Mouse (Mus musculus) E14TG2a.4 (cell line): Measurements from ENCODE around the gene Phlda1.

Experiments
- H3K27me3 ChIP-seq: 2 replicates; pipeline ENCODE4 v1.6.1; 2014; ENCODE audit warnings: low read length, control low read depth; ENCODE audit not compliant: insufficient read depth
- H3K36me3 ChIP-seq: 2 replicates; pipeline ENCODE4 v1.6.1; 2014; ENCODE audit warnings: low read length, control low read depth; ENCODE audit not compliant: insufficient read depth
- H3K4me1 ChIP-seq: replicated peaks from 2 replicates; pipeline ENCODE4 v1.6.1; 2014; ENCODE audit warnings: low read depth, low read length, control low read depth
- H3K4me3 ChIP-seq: replicated peaks from 2 replicates; pipeline ENCODE4 v1.5.1; 2014; ENCODE audit warnings: mild to moderate bottlenecking, low read length
- H3K9me3 ChIP-seq: 2 replicates; pipeline ENCODE4 v1.6.1; 2014; ENCODE audit warnings: low read length, control low read depth
- CTCF ChIP-seq: conservative IDR thresholded peaks from 2 replicates; pipeline ENCODE4 v1.5.1; 2014; ENCODE audit warnings: low read length
- NANOG ChIP-seq: IDR thresholded peaks from 2 replicates; pipeline ENCODE4 v1.6.1; 2014; ENCODE audit warnings: borderline replicate concordance, low read length, mixed read lengths
- POU5F1 ChIP-seq: IDR thresholded peaks from 2 replicates; pipeline ENCODE4 v1.6.1; 2014; ENCODE audit warnings: low read length, borderline replicate concordance

Phlda1 gene

GRCm38 (mm10) chr10:111518350-111518749 is 12.3 kb downstream of the Phlda1 start:
- TF ChIP-seq NANOG, result no peak
- no peak for TF ChIP-seq POU5F1
- TF ChIP-seq CTCF, result no peak
- no peak overlapping the region for H3K4me3 ChIP-seq
- peaks cover 17% of the 10 kb centered on the region for H3K27me3 ChIP-seq
- no peaks in the 10 kb centered on the region for H3K36me3 ChIP-seq
- no peaks in the 10 kb centered on the region for H3K9me3 ChIP-seq
- H3K4me1 ChIP-seq, result peaks cover 19% of the 10 kb centered on the region

DNA sequence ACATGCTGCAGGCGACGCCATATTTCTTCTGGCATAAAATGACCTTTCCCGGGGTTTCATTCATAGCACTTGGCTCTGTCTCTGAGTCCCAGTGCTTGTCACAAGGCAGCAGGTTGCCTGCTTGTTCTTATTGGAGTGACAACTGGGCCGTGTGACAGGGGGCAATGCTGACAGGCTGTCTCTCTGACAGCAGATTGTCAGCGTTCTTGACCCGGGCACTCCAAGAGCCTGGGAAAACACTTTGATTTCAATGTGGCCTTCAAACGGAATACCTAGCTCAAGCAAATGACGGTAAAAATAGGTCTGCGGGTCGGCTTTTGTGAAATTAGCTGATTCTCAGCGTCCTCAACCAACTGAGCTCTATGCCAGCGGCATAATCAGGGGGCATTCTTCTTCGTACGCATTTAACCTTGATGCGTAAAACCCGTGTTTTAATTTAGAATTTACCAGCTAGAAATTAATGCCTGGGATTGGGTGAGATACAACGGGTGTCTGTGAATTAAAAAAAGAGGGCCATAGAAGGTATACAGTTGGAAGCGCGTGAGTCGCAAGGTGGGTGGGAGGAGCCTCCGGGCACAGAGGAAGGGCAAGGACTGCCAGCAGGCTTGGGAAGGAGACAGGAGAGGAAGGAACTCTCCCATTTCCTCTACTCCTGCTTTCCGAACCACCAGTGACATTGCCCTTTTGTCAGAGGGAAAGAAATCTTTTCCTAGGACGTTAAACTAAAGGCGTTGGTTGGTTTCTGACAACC is 13.7 kb downstream of the Phlda1 start:
- H3K4me1 ChIP-seq, result peaks cover 25% of the 10 kb centered on the region
- TF ChIP-seq NANOG (no peak), POU5F1 (no peak), CTCF (no peak)
- no peak overlapping the region for H3K4me3 ChIP-seq
- H3K9me3 ChIP-seq, result no peaks in the 10 kb centered on the region
- peaks cover 31% of the 10 kb centered on the region for H3K27me3 ChIP-seq
- H3K36me3 ChIP-seq, result no peaks in the 10 kb centered on the region

DNA sequence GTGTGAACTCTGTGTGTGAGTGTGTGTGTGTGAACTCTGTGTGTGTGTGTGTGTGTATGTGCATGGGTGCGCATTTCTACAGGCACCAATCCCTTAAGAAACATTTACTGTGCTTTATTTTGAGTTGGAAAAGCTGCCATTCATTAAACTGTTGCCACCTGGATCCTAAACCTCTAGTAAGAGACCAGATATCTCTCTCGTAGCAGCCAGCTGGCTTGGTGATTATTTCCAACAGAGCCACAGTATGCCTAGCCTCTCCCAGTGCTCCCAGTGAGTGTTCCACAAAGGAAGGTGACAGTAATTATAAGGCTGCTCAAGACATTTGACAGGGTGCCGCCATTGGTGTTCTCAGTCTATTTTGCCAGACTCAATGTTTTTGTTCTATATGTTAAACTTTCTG is 14.5 kb downstream of the Phlda1 start:
- Histone ChIP-seq H3K9me3 (no peaks in the 10 kb centered on the region), H3K4me3 (no peak overlapping the region), H3K27me3 (peaks cover 36% of the 10 kb centered on the region), H3K4me1 (peaks cover 20% of the 10 kb centered on the region), H3K36me3 (no peaks in the 10 kb centered on the region)
- TF ChIP-seq POU5F1, result no peak
- no peak for TF ChIP-seq CTCF
- TF ChIP-seq NANOG, result no peak

DNA sequence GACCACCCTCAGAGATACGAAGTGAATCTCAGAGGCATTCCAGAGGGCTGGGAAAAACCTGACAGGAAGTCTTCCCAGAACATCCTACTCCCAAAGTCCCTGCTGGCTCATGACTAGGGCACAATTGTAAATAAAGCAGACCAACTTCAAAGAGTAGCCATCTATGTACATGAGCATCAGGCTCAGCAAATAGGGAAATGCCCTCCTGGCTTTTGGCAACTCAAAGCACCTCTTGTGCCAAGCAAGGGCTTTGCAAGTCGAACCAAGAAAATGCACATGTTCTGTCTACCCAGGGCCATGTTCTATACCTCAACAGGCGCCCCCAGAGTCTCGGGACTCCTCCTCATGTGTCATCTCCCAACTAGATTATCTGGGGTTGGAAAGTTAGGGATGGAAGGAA is 15.6 kb downstream of the Phlda1 start:
- peaks cover 37% of the 10 kb centered on the region for H3K27me3 ChIP-seq
- H3K4me1 ChIP-seq, result peaks cover 17% of the 10 kb centered on the region
- H3K36me3 ChIP-seq, result no peaks in the 10 kb centered on the region
- TF ChIP-seq CTCF (no peak), NANOG (no peak), POU5F1 (no peak)
- no peak overlapping the region for H3K4me3 ChIP-seq
- no peaks in the 10 kb centered on the region for H3K9me3 ChIP-seq

DNA sequence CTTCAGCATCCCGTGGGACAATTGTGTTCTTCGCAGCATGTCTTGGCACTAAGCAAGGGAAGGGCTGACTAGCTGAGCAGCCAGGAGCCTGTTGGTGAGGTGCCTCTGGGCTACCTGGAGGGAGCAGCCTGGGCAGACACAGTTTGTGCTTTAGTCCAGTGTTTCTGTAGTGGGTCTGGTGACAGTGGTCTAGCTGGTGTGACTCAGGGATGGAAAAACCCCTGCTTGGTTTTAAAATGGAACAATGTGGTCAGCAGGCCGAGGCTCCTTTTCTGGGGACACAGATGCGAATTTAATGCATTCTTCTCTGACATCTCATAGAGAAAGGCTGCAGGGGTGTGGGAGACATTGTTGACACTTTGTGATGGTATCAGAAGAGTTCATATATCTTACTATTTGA is 16.1 kb downstream of the Phlda1 start:
- TF ChIP-seq CTCF, result no peak
- TF ChIP-seq NANOG, result no peak
- TF ChIP-seq POU5F1, result no peak
- peaks cover 31% of the 10 kb centered on the region for H3K27me3 ChIP-seq
- H3K4me3 ChIP-seq, result no peak overlapping the region
- no peaks in the 10 kb centered on the region for H3K9me3 ChIP-seq
- H3K4me1 ChIP-seq, result peaks cover 17% of the 10 kb centered on the region
- H3K36me3 ChIP-seq, result no peaks in the 10 kb centered on the region

DNA sequence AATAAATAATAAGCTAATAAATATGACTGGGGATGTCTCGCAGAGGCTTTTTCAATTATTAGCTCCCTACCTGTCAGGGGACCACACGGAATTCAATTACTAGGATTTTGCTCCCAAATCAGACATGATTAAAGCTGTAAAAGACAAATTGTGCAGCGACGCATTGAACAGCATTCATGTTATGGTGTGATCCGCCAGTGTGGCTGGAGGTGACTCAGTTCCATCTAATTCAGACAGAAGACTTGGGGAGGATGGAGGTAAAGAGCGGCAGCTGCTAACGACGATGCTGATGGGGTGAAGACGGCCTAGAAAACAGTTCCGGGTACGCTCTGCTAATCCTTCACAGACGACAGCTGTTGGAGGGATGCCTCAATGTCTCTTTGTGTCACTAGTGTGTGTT is 17.8 kb downstream of the Phlda1 start:
- Histone ChIP-seq H3K9me3 (no peaks in the 10 kb centered on the region), H3K27me3 (peaks cover 29% of the 10 kb centered on the region), H3K36me3 (no peaks in the 10 kb centered on the region), H3K4me1 (peaks cover 22% of the 10 kb centered on the region), H3K4me3 (no peak overlapping the region)
- no peak for TF ChIP-seq CTCF
- TF ChIP-seq POU5F1, result no peak
- TF ChIP-seq NANOG, result no peak

DNA sequence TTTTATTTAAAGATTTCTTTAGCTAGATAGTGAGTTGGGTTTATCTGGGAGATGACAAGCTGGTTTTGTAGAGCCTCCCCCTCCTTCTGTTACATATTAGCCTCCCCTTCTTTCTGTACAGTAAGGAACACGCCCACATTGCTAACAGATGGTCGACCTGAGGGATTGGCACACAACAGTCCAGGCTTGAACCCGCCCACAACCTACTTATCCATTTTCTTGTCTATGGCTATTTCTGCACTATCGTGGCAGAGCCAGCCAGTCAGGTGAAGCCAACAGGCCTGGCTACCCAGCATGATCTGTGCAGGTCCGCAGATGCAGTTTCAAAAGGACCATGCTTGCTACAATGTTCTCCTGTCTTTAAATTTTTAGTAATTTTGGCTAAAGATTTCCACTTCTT is 21.0 kb downstream of the Phlda1 start:
- peaks cover 14% of the 10 kb centered on the region for H3K4me1 ChIP-seq
- peaks cover 24% of the 10 kb centered on the region for H3K27me3 ChIP-seq
- no peaks in the 10 kb centered on the region for H3K9me3 ChIP-seq
- H3K36me3 ChIP-seq, result no peaks in the 10 kb centered on the region
- no peak overlapping the region for H3K4me3 ChIP-seq
- TF ChIP-seq CTCF (no peak), POU5F1 (no peak), NANOG (no peak)

GRCm38 (mm10) chr10:111527613-111528012 is 21.5 kb downstream of the Phlda1 start:
- no peak for TF ChIP-seq CTCF
- no peak for TF ChIP-seq POU5F1
- TF ChIP-seq NANOG, result no peak
- H3K27me3 ChIP-seq, result peaks cover 21% of the 10 kb centered on the region
- no peaks in the 10 kb centered on the region for H3K36me3 ChIP-seq
- H3K4me1 ChIP-seq, result peaks cover 14% of the 10 kb centered on the region
- H3K9me3 ChIP-seq, result no peaks in the 10 kb centered on the region
- no peak overlapping the region for H3K4me3 ChIP-seq

GRCm38 (mm10) chr10:111528283-111528682 is 22.2 kb downstream of the Phlda1 start:
- Histone ChIP-seq H3K36me3 (no peaks in the 10 kb centered on the region), H3K9me3 (no peaks in the 10 kb centered on the region), H3K4me1 (peaks cover 14% of the 10 kb centered on the region), H3K27me3 (peaks cover 22% of the 10 kb centered on the region), H3K4me3 (no peak overlapping the region)
- TF ChIP-seq CTCF, result no peak
- TF ChIP-seq POU5F1, result no peak
- no peak for TF ChIP-seq NANOG
